Mouse (Mus musculus) limb, embryonic 13.5 days (tissue): ENCODE measurements around the gene Ankrd7. TPM values are rescaled to one million over a fixed set of nuclear protein-coding genes. Genes with fewer than 3 reads are reported as not detected.

Experiments used
- ATAC-seq: fragments of 200-750 bp; cut with Nextera tagmentation; 2 replicates; pipeline ENCODE4 v1.8.0; 2017; ENCODE audit warnings: low read depth, moderate number of reproducible peaks, moderate TSS enrichment; ENCODE audit not compliant: low FRiP score
- H3K27ac ChIP-seq: fragments of 300-500 bp; sonication (generic); 2 replicates; pipeline ENCODE4 v1.5.1; 2015; ENCODE audit warnings: inconsistent platforms, mild to moderate bottlenecking, moderate library complexity
- H3K27me3 ChIP-seq: fragments of 300-500 bp; sonication (generic); 2 replicates; pipeline ENCODE4 v1.6.1; 2015; ENCODE audit warnings: mild to moderate bottlenecking, inconsistent platforms
- H3K36me3 ChIP-seq: fragments of 300-500 bp; sonication (generic); 2 replicates; pipeline ENCODE4 v1.6.1; 2015; ENCODE audit warnings: inconsistent platforms, mild to moderate bottlenecking, moderate library complexity
- H3K4me1 ChIP-seq: fragments of 300-500 bp; sonication (generic); 2 replicates; pipeline ENCODE4 v1.6.1; 2015; ENCODE audit warnings: inconsistent platforms
- H3K4me2 ChIP-seq: fragments of 300-500 bp; sonication (generic); replicated peaks from 2 replicates; pipeline ENCODE4 v1.6.1; 2015; ENCODE audit warnings: inconsistent platforms, mild to moderate bottlenecking, moderate library complexity
- H3K4me3 ChIP-seq: fragments of 300-500 bp; sonication (generic); 2 replicates; pipeline ENCODE4 v1.5.1; 2015; ENCODE audit warnings: moderate library complexity, mild to moderate bottlenecking, inconsistent platforms
- H3K9ac ChIP-seq: fragments of 300-500 bp; sonication (generic); 2 replicates; pipeline ENCODE4 v1.6.1; 2015; ENCODE audit warnings: mild to moderate bottlenecking, inconsistent platforms
- H3K9me3 ChIP-seq: fragments of 300-500 bp; sonication (generic); 2 replicates; pipeline ENCODE4 v1.6.1; 2016; ENCODE audit warnings: inconsistent platforms
- WGBS: fragments of 180-500 bp; shearing (Covaris S2); methylation state at CpG from one replicate; pipeline ENCODE4 v1.1.7; 2015; 5-methylcytosine and 5-hydroxymethylcytosine counted together
- polyA plus RNA-seq: library from polyadenylated mRNA; unstranded; fragments of >200 nt; fragmentation: Nextera tagmentation; extraction: Ambion mirVana; gene quantifications from 2 replicates; pipeline ENCODE4 v1.2.1, GENCODE M21; 2015

The Ankrd7 gene
- polyA plus RNA-seq, 1 experiment from 2014 or later, result 0.41 TPM

- Histone ChIP-seq H3K9ac (no peak overlapping the region), H3K4me2 (no peak overlapping the region), H3K36me3 (no peaks in the 10 kb centered on the region), H3K27me3 (no peaks in the 10 kb centered on the region), H3K9me3 (no peaks in the 10 kb centered on the region), H3K27ac (no peak overlapping the region), H3K4me1 (no peaks in the 10 kb centered on the region), H3K4me3 (no peak overlapping the region)
- 67% methylated on average over 2 of the region's 2 CpGs for WGBS
- no peak for ATAC-seq
Observed at GRCm38 (mm10) chr6:18907173-18907572, 41.1 kb downstream of the Ankrd7 start.

- ATAC-seq, result no peak
- H3K9ac ChIP-seq, result no peak overlapping the region
- WGBS, result 86% methylated on average over 4 of the region's 4 CpGs
- no peaks in the 10 kb centered on the region for H3K27me3 ChIP-seq
- H3K4me2 ChIP-seq, result no peak overlapping the region
- no peaks in the 10 kb centered on the region for H3K36me3 ChIP-seq
- H3K9me3 ChIP-seq, result no peaks in the 10 kb centered on the region
- no peak overlapping the region for H3K4me3 ChIP-seq
- H3K27ac ChIP-seq, result no peak overlapping the region
- no peaks in the 10 kb centered on the region for H3K4me1 ChIP-seq
Observed at GRCm38 (mm10) chr6:18913179-18913578, 47.1 kb downstream of the Ankrd7 start.

- no peaks in the 10 kb centered on the region for H3K4me1 ChIP-seq
- no peak overlapping the region for H3K27ac ChIP-seq
- H3K9ac ChIP-seq, result no peak overlapping the region
- H3K36me3 ChIP-seq, result no peaks in the 10 kb centered on the region
- no peaks in the 10 kb centered on the region for H3K27me3 ChIP-seq
- WGBS, result 53% methylated on average over 4 of the region's 4 CpGs
- no peaks in the 10 kb centered on the region for H3K9me3 ChIP-seq
- H3K4me3 ChIP-seq, result no peak overlapping the region
- ATAC-seq, result no peak
- H3K4me2 ChIP-seq, result no peak overlapping the region
Observed at GRCm38 (mm10) chr6:18916021-18916420, 49.9 kb downstream of the Ankrd7 start.

GRCm38 (mm10) chr6:18916471-18916870 is 50.4 kb downstream of the Ankrd7 start:
- ATAC-seq, result no peak
- 85% methylated on average over 4 of the region's 4 CpGs for WGBS
- Histone ChIP-seq H3K27me3 (no peaks in the 10 kb centered on the region), H3K36me3 (no peaks in the 10 kb centered on the region), H3K9me3 (no peaks in the 10 kb centered on the region), H3K4me2 (no peak overlapping the region), H3K27ac (no peak overlapping the region), H3K4me3 (no peak overlapping the region), H3K4me1 (no peaks in the 10 kb centered on the region), H3K9ac (no peak overlapping the region)

Other genes starting within 250 kb of the Ankrd7 start
- gene Lsm8, start 17.7 kb upstream of the Ankrd7 start, polyA plus RNA-seq, result 193 and 213 TPM in 2 replicates